Mouse (Mus musculus) urinary bladder, postnatal 25 days (tissue): ENCODE results near the gene Galns.

Source experiments
- DNase-seq: peaks from one replicate; pipeline ENCODE4 v3.0.0; 2022; ENCODE audit warnings: low spot score

Galns gene

DNA sequence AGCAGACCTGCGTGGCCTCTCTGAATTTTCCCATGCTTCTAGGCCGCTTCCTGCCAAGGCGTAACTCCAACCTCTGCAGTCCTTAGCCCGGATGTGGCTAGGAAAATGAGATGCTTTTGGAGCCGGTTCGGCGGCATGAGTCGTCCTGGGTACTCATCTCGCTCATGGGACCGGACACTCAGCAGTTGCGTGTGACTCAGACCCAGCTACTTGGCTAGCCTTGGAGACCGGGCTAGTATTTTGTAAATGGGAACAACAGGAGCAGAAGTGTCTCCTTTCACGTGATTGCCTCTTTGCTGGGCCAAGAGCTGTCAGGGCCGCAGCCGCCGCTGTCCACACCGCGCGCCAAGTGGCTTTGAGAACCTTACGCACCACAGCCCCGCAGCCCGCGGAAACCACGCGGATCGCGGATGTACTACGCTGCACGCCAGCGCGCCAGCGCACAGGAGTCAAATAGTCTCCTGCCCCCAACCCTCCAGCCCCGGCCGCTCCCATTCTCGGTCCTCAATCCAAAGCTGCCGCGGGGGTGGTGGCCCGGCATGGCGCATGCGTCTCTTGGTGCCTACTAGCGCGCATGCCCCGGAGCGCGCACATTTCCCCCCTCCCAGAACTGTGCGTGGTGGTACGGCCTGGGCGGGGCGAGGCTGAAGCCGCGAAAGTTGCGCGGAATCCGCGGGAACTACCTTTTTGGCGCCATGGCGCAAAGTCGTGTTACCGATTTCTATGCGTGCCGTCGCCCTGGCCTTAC lies 43.7 kb downstream of the Galns start, which contains the start of gene Cdt1:
Cdt1 (plus strand) TSS at position 655 of the 748 bp plus-strand sequence.
- peak; percentile 92 for DNase-seq

- DNase-seq = no peak
These were observed 44.5 kb downstream of the Galns start for GRCm38 (mm10) chr8:122566766-122567165.

DNA sequence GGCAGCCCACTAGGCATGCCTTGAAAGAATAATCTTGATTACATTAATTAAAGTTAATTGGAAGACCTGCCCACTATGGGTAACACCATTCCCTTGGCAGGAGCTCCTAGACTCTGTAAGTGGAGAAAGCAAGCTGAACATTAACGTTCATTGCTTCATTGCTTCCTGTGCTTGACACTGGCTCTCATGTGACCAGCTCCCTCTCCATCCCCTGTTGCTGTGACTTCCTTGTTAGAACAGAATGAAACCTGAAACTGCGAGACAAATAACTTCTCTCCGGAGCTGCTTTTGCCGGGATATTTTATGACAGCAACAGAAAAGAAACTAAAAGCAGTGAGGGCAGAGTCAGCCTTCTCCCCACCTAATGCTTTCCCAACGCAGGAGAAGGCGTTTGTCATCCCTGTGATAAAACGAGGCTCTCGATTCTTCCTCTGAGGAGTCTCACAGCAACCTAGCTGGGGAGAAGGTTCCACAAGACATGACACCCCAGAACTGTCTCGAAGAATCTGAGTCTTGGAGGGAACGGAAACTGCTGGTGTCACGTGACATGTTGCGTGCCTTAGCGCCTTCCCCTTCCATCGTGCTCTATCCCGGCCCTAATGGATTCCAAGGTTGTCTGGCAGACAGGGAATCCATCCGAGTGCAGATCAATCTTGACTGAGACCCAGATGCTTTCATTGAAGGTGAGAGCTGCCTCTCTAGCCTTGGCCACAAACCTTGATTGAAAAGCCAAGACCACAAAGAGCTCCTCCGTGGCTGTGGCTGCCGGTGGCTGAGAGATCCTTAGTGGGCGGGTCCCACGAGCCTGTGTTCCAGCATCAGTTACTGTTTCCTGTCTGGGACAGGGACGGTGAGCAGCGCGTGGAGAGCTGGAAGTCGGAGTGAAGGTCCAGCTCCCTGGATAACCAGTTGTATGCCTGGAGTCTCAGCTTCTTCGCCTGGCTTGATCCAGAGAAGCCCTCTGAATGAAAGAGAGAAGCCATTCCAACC lies 46.6 kb downstream of the Galns start:
- DNase-seq = no peak

DNA sequence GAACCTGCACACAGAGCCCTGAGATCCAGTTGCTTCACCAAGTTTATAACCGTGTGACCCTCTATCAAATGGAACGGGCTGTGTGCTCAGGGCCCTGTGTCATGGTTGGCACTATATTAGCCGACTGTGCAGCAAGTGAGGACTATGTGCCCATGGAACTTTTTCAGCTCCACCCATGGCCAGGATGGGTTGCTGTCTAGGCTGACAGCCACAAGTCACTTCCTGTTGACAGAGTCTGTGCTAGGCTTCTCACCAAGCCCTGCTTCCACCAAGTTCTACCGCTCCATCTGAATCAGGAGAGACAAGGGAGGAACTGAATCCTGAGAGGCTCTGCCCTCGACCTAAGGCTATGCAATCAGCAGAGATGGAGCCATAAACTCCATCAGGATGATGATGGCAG lies 50.1 kb downstream of the Galns start:
- no peak for DNase-seq

DNA sequence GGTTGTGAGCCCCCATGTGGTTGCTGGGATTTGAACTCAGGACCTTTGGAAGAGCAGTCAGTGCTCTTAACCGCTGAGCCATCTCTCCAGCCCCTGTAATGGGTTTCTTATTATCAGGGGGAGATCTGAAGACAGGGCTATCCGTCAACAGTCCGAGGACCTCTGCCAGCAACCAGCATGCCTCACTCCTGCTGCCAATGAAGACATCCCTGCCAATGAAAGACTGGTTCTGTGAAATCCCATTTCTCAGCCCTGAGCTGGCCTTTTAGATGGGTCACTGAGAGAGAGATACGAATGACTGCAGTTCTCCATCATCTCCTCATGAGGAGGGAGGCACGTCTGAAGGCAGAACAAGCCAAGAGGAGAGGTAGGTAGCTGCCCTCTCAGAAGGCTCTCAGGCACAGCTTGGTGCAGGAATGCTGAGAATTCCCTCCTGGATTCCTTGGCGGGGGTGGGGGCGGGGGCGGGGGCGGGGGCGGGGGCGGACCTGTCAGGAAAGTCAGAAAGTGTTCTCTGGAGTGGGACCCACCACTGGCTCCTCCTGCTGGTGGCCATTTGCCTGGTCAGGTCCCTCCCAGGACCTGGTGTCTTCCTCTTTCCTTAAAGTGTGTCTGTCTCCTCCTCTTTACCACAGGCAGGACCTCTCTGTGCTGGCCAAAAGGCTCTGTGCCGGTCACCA lies 52.5 kb downstream of the Galns start:
- DNase-seq = no peak

DNA sequence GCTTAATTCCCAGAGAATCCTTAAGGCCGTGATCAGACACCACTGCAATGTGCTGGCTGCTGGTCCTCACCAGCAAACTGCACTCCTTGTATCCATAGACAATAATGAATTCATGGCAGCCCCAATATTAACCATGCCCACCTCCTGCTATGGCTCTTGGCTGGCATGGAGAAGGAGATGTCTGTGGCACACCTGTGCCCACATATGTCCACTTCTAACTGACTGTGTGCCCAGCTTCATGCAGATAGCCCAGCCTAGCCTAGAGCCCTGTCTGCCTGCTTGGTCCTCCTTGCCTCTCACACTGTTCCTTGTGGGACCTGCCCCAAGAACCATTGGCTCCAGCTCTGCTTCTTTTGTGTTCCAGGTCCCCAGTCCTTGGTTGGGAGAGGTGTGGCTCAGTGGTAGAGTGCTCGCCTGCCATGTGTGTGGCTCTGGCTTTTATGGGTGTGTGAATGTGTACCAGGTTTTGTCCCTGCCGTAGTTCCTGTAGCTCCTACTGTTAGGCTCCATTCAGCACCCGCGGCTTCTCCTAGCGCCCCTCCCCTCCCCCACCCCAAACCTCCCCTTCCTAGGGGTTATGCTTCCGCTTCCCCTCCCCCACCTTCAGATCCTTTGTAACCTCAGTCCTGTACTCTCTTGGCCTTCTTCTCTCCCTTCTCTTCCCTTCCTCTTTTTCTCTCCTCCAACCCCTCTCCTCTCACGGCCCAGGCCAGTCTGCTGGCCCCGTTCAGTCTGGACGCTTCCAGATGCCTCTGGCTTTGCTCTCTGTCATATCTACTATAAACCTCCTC lies 53.8 kb downstream of the Galns start:
- no peak for DNase-seq

DNA sequence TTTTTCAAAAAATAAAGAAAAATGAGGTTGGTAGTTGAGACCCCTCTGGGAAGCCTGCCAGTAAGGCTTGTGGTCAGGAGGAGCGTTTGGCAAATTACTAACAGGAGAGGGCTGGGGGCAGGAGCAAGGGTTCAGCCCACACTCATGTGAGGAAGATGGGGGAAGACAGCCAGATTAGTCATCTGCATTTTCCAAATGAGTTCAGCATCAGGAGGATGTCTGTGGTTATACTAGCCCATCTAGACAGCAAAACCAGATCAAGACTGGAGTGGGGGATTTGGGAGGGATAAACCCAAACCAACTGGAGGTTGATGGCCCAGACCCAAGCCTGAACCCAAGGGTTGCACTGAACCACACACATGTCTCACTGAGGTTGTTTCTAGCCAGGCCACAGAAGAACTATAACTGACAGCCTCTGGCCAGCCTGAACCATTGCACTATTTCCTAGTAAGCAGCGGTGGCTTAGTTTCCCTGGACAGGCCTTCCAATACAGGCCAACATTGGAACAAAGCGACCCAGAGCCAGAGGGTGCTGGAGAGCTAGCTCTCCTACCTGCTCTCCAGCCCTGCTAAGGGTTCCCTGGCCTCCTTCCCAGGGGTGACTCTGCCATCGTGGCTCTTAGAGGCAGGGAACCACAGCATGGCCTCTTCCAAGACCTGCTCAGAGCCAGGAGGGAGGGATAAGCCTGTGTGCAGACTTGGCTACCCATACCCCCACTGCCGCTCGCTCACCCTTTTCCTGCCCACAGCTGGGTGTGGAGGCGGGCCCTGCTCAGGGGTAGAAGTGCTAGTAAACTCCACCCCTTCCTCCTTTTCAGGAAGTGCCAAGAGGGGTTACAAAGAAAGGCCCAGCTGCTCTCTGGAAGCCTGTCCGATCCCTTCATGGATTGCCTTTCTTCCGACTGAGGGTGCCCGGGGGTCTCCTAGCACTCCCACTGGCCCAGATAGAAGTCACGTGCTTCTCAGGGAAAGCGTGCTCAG lies 54.9 kb downstream of the Galns start:
- no peak for DNase-seq

DNA sequence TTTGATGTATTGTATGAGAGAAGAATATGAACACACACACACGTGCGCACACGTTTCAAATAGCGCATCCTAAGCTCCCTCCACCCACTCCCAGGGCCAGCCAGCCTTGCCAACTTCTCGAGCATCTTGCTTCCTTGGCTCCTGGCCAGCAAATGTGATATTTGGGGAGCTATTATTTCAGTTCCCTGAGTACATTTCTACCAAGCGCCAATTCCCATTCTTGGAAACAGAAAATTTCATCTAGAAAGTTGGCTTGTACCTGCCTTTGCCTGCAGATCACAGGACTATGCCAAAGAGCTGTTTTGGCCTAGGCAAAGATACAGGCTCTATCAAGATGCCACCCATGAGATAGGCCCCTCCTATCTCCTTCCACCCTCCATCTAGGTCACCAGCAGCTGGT lies 56.5 kb downstream of the Galns start:
- no peak for DNase-seq

- DNase-seq = peak; percentile 96
These were observed 59.8 kb downstream of the Galns start, which contains the start of gene Piezo1 for GRCm38 (mm10) chr8:122551265-122552051. Piezo1 (minus strand) TSS chr8:122551329.

DNA sequence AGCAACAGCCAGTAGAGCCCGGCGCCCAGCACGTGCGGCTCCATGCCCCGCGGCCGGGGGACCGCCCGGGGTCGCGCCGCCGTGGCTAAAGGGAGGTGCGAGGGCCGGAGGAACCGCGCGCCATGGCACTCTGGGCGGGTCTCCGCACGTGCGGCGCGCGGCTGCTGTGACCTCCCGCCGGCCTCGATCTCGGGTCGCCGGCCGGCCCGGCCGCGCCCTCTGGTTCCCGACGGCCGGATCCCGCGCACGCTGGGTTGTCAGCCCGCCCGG lies 60.3 kb downstream of the Galns start:
- no peak for DNase-seq

- peak; percentile 47 for DNase-seq
These were observed 60.8 kb downstream of the Galns start for GRCm38 (mm10) chr8:122550234-122550994.

DNA sequence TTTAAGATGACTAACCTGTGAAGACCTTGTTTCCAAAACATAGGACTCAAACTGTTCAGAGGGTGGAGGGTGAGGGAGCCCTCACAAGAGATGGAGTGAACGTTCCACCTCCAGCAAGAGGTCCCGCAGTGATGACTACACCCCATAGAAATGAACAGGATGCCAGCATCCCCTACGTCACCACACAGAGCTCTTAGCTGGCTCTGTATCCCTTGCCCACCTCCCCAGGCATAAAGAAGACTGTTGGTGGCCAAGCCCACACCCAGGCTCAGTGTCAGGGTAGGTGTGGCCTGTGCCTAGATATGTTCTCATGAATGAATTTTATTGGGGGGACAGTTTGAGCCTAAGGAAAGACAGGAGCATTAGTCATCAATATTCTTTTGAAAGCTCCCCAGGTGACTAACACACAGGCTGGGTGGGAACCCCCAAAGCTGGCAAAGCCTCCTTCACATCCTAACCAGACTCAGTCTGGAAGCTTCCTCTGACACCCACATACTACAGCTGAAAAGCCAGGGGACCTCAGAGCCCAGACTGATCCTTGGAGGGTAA lies 62.3 kb downstream of the Galns start:
- no peak for DNase-seq

DNA sequence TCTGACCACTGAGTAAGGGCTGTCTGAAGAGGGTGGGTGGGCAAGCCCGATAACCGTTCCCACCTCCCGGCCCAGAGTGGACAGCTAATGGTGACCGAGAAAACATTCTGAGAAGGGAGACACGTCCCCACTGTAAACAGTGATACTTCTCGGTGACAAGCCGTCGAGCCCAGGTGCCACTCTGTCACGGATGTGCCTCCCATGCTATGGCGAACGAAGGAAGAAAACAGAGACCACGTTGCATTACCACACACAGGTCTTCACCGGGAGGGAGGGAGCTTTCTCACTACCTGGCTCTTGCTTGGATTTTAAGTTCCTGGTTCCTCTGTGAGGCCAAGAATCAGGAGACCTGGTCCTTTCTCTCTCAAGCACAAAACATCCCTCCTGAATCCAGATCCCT lies 62.9 kb downstream of the Galns start:
- no peak for DNase-seq

DNA sequence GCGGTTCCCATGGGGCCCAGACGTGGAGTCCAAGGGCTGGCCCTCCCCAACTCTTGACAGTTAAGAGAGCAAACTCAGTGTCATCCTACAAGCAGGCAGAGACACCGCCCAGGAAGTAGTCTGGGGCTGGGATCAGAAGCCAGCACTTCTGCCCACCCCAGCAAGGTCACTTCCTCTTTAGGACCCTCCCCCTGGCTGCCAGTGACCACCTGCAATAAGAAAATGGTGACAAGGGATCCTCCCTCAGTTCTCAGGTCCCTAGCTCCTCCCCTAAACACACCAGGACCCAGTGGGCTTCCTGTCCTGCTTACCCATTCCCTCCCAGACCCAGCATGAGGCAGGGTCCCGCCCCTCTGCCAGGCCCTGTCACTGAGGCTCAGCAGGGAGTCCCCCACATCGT lies 63.4 kb downstream of the Galns start:
- DNase-seq = no peak

DNA sequence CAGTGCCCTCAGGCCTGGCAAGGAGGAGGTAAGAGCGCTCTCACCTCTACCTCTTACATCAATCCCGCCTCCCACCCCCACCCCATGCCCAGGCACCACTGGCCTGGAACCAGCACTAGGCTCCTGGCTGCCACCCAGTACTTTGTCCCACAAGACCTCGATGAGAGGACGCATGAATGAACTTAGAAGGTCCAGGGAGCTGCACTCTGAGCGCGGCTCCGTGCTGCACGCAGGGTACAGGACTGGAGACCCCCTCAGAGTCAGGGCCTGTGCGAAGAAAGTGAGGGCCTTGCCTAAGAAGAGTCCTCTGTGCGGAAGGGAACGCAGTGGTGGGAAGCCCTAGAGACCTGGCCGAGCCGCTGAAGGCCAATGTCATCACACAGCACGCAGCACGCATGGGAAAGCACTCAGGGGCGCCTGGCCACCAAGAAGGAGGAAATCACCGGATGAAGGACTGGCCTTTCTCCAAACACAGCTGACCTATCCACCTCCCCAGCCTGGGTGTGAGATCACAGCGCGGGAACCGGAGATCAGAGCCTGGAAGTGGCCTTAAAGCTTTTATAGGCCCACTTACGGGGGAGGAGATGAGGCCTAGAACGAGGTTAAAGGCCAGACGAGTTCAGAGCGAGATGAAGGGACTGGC lies 64.3 kb downstream of the Galns start:
- no peak for DNase-seq

- no peak for DNase-seq
These were observed 65.1 kb downstream of the Galns start for GRCm38 (mm10) chr8:122546066-122546755.

DNA sequence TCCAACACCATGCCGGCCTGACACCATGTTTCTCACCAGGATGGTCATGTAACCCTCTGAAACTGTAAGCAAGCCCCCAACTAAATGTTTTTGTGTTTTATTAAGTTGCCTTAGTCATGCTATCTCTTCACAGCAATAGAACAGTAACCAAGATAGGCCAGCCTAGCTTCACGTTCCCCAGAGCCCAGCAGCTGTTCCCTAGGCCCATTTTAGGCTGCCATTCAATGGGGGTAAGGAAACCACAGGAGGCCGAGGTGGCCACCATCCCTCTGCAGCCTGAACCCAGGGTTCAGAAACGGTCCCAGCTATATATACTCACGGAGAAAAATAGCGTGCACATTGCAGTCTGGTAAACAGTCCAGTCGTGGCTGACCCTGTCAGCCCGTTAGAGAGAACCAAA lies 67.1 kb downstream of the Galns start:
- no peak for DNase-seq
